Mouse (Mus musculus) skeletal muscle tissue, adult 2 months (tissue): Measurements from ENCODE around the gene Ttc39b.
A peak's percentile ranks its signal among the peaks of the same experiment; 100 is the strongest.
"Not testable (repeated sequence)": the region's sequence is repeated elsewhere in the genome, so short reads cannot be mapped to it uniquely, and the experiment has no call there.

Experiments
- DNase-seq: peaks from one replicate; pipeline ENCODE4 v3.0.0-alpha.2; 2012; ENCODE audit warnings: low read depth, low spot score

The Ttc39b gene

DNA sequence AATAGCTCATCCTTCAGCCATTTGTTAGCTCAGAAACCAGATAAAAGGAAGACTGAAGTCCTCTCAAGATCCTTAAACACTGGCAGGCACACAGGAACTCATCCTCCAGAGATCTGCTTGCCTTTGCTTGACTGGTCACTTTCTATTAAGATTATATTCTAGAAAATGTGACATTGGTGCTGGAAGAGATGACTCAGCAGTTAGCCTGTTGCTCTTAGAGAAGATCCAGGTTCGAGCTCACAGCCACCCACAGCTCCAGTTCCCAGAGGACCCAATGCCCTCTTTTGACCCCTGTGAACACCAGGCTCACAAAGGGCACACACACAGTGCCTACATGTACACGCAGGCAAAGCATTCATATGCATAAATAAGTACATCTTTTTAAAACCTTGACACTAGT, 49.8 kb downstream of the Ttc39b start:
- DNase-seq = no peak

- DNase-seq = peak; percentile 33
Measured at GRCm38 (mm10) chr4:83273616-83274050, 50.4 kb downstream of the Ttc39b start.

DNA sequence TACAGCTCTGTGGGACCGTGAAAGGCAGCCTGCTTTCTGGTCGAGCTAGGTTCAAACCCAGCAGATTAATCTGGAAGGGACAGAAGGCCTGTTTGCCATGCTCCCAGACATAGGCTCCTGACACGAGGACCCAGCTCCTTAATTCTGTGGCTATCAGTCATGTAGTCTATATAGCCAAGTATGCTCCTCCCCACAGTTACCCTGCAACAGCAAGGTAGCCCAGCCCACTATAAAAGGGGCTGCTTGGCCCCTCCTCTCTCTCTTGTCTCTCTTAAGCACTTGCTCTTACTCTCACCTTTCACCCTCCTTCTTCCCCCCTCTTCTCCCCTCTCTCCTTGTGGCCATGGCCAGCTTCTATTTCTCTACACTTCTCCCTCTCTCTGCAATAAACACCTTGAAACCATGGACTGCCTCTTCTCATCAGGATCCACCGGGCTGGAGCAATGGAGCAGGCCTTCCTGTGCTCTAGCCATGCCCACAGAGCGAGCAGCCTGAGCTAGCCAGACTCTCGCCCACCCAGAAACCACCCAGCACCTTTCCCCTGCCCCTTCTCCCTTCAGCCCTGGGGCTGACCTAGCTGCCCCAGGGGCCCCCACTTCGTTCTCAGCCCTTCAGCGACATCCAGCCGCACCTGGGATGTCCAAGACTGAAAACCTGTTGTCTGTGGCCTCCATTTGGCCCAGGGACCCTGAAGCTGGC, 51.0 kb downstream of the Ttc39b start:
- no peak for DNase-seq

DNA sequence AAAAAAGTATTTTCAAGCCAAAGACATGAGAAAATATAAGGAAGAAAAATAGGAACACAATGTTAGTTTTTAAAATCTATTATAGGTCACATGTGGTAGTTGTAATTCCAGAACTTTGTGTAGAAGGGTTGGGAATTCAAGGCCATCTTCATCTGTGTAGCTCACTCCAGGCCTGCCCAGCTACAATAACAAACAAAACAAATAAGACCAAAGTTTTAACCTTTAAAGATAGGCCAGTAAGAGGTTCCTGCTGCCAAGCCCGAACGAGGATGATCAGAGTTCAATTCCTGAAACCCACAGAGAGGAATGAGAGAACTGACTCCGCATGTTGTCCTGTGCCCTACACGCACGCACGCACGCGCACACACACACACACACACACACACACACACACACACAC, 53.6 kb downstream of the Ttc39b start:
- DNase-seq = no peak

GRCm38 (mm10) chr4:83269614-83270013, 54.4 kb downstream of the Ttc39b start:
- peak; percentile 17 for DNase-seq

GRCm38 (mm10) chr4:83265926-83266692, 57.9 kb downstream of the Ttc39b start:
- DNase-seq = no peak

DNA sequence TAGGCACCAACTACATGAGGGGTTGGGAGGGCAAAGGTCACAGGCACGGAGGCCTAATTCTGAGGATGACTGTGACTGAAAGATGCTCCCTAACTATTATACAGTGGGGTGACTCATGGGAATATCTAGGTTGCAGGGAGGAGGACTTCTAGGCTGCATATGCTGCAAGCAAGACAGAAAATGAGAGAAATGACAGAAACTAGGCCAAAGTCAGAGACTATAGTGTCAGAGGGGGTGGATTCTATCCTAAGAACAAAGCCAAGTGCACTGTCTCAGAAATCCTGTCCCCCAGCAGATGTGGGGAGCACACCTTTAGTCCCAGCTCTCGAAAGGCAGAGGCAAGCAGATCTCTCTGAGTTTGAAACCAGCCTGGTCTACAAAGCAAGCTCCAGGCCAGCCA, 59.2 kb downstream of the Ttc39b start:
- DNase-seq = no peak

GRCm38 (mm10) chr4:83261998-83262397, 62.1 kb downstream of the Ttc39b start:
- DNase-seq = no peak

DNA sequence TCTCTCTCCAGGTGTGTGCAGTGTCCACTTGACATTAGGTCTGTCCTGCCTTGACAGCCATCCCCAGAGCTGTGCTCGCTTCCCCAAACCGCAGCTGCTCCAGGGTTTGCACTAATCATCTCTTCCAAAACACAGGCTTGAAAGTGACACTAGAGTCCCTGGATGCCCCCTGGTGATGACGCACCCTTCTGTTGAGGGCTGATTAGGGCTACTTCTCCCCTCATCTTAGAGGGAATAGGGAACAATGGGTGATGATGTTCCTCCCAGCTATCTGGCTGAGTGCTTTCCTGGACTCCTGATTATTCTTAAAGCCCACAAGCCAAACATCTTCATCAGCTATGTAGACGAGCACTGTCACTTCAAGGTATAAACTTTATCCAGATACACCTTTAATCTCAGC, 64.4 kb downstream of the Ttc39b start:
- no peak for DNase-seq

DNA sequence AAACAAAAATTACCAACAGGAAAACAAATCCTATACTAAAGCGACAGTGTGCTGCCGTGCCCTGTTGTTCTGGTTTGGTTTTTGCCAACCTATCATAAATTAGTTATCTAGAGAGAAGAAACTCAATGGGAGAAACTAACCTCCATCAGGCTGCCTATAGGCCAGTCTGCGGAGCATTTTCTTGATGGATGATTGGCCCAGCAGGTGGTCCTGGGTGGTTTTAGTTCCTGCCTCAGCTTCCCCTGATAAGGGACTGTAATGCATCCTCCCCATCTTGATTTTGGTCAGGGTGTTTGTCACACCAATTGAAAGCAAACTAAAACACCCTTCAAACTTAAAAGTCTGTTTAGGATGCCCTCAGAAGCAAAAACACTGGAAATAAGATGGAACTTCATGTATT, 65.8 kb downstream of the Ttc39b start:
- no peak for DNase-seq

- DNase-seq = no peak
Measured at GRCm38 (mm10) chr4:83257279-83258260, 66.5 kb downstream of the Ttc39b start.

GRCm38 (mm10) chr4:83256779-83257178, 67.3 kb downstream of the Ttc39b start:
- DNase-seq = no peak

- no peak for DNase-seq
Measured at GRCm38 (mm10) chr4:83254941-83255340, 69.1 kb downstream of the Ttc39b start.

DNA sequence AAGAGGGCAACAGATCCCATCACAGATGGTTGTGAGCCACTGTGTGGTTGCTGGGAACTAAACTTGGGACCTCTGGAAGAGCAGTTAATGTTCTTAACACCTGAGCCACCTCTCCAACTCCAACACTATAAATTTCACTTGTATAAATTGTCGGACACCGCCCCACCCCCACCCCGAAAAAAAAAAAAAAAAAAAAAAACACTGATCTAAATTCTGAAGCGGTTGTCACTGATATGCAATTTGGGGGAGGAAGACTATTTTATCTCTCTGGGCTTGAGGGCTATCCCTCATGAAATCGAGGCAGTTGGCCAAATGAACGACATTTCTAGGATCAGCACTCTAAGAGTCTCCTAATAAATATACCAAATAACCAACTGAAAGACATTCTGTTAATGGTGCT, 70.4 kb downstream of the Ttc39b start:
- no peak for DNase-seq

- no peak for DNase-seq
Measured at GRCm38 (mm10) chr4:83243706-83244105, 80.3 kb downstream of the Ttc39b start.

DNA sequence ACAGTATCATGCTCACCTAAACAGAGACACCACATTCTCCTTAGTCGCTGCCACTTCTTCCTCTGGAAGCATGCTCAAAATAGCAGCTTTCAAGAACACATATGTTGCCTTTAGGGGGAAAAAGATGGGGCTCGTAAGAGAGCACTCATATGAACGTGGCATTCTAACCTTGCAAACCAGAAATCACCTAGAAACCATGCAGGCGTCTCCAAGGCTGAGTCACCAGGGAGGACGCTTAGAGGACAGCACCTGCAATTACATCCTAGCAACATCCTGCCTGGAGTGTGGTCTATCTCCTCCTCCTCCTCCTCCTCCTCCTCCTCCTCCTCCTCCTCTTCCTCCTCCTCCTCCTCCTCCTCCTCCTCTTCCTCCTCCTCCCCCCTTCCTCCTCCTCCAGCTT, 82.4 kb downstream of the Ttc39b start:
- no peak for DNase-seq

- no peak for DNase-seq
Measured at GRCm38 (mm10) chr4:83237656-83238055, 86.4 kb downstream of the Ttc39b start.

DNA sequence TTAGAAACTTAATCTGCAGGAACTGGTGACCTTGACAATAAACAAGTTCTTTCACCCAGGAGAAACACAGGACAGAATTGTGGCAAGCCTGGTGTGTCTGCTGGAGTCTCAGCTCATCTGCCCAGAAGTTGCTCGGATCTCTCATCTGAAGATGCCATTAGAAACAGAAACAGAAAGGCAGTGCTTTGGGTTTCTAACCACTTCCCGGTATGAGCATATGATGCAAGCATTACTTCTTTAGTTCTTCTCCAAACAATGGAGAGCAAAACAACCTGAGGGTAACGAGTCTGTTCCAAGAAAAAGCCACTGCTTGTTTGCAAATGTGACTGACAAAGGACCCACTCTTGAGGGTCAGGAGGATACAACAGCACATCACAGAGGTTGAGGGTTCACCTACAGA, 88.8 kb downstream of the Ttc39b start:
- not testable (repeated sequence) for DNase-seq

DNA sequence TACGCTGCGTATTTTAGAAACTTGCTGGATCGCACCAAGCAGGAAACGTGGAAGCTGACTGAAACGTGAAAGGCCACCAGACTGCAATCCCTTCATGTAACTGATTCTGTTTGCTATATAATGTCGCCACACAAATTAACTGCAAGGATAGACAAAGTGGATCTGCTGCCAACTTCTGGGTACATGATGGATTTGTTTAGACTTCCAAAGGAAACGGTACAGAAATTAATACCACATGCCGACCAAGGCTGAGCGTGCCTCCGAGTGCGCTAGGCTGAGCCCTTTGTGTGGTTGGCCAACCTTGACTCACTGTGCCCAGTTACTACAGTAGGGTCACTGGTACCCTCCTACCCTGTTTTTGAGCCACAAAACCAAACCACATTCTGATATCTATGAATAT, 89.3 kb downstream of the Ttc39b start:
- no peak for DNase-seq

DNA sequence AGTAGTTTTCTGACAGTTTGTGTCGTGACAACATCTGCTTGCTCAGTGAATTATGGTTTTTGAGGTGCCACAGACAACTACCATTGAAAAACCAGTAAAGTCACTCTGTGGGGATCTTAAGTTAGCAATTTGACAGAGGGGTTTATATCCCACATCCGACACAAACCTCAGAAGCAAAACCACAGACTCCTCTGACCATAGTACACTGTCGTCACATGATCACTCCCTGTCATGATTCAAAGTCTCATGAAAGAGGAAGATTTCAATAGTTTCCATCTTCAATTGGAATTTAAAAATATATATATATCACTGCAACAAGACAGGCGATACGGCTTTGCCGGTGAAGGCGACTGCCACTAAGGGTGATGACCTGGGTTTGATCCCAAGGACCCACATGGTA, 89.9 kb downstream of the Ttc39b start:
- no peak for DNase-seq

DNA sequence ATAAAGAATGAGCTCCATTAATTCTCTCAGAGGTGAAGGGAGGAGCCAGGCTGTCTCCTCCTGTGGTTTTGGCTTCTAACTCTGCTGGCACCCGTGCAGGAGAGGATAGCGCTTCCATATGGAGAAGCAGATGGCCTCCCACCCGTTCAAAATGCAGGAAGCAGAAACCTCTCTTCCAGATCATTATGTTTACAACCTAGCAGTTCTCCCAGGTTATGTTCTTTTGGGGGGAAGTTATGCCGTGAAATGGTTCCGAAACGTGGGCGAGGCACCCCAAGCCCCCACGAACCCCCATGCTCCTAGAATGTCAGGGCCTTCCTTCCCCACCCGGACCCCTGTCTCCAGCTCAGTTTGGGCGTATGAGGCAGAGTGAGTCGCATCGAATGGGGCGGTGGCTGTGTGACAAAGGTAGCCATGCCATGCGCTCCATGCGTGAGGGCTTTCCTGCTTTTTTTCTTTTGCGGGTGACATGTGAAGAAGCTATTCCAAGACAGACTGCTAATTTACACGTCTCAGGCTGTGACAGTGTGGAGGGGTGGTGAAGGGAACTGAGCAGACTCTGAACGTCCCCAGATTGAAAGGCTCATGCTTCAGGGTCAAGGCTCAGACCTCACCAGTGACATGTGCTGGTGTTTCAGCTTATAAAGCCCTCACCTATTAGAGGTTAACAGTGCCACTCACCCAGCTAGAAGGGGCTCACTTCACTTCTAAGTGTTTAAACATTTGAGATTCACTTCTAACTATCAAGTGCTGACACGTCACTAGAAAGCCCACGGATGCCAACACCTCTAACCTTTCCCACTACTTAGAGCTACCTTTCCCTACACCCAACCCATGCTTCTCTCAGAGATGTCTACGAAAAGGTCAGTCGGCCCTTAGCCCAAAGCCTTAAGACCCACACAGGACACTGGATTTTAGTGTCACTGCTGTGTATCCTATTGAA, 90.6 kb downstream of the Ttc39b start:
- no peak for DNase-seq
